Mouse (Mus musculus) embryo, embryonic 9.5 days (tissue): ENCODE measurements around the gene Gltpd2.

ENCODE experiments used
- DNase-seq: peaks from one replicate; pipeline ENCODE4 v3.0.0-alpha.2; 2017; ENCODE audit errors: extremely low spot score

Gene Gltpd2

GRCm38 (mm10) chr11:70563470-70564275 lies 44.7 kb downstream of the Gltpd2 start:
- peak; percentile 42 for DNase-seq

GRCm38 (mm10) chr11:70564276-70564873 lies 45.4 kb downstream of the Gltpd2 start:
- no peak for DNase-seq

GRCm38 (mm10) chr11:70566586-70566985 lies 47.6 kb downstream of the Gltpd2 start:
- DNase-seq = no peak
